In genomic region chr8:94354069-94354531, GRCm38 (mm10) we compare ENCODE assay signal across 13 mouse cellular contexts. TPM values are rescaled to one million over a fixed set of nuclear protein-coding genes. Genes with fewer than 3 reads are reported as not detected.
DNase-seq lines count a peak whose midpoint lies in the region; ATAC-seq and TF ChIP-seq lines count a peak whose summit lies in the region.
"Had no signal": no experiment of that assay in that cellular context is flagged by ENCODE, and none has a peak within 500 bp of the region (broad histone marks: within the 10 kb centered on the region; RNA-seq: fewer than 3 reads in every experiment).

No protein-coding gene starts in this region.

- H3K36me3 ChIP-seq in liver, embryonic 12.5 days = no peaks in the 10 kb centered on the region
- no peaks in the 10 kb centered on the region for H3K36me3 ChIP-seq in intestine, embryonic 16.5 days (ENCODE audit: control insufficient read depth, insufficient read depth, low read length)
- no peaks in the 10 kb centered on the region for H3K36me3 ChIP-seq in liver, embryonic 14.5 days (replicated peaks; ENCODE audit: control insufficient read depth, insufficient read depth, low read depth)
- no peaks in the 10 kb centered on the region for H3K36me3 ChIP-seq in small intestine, adult 2 months (ENCODE audit: control insufficient read depth, insufficient read depth, low read length)
- no peaks in the 10 kb centered on the region for H3K36me3 ChIP-seq in hindbrain, embryonic 16.5 days (ENCODE audit: control insufficient read depth, insufficient read depth, low read length)
- H3K36me3 ChIP-seq: forebrain, embryonic 10.5 days; limb, embryonic 15.5 days had no signal

- no peaks in the 10 kb centered on the region for H3K9me3 ChIP-seq in liver, embryonic 12.5 days (replicated peaks)
- H3K9me3 ChIP-seq in intestine, embryonic 16.5 days (ENCODE audit: control insufficient read depth, low read length) = no peaks in the 10 kb centered on the region
- no peaks in the 10 kb centered on the region for H3K9me3 ChIP-seq in liver, embryonic 14.5 days (ENCODE audit: control insufficient read depth, low read length)
- H3K9me3 ChIP-seq in hindbrain, embryonic 16.5 days (ENCODE audit: control insufficient read depth, low read length) = no peaks in the 10 kb centered on the region
- H3K9me3 ChIP-seq: forebrain, embryonic 10.5 days; limb, embryonic 15.5 days had no signal

- TF ChIP-seq EP300 in liver, embryonic 14.5 days (IDR thresholded peaks at IDR 0.05; ENCODE audit: low read depth) = no peak

- 0 out of 2 replicates have a peak, but pooled peaks have one; percentile 13 for ATAC-seq in liver, embryonic 12.5 days
- ATAC-seq in intestine, embryonic 16.5 days = peak; percentile 91
- peak; percentile 39; the same call in 1 of the 2 replicates for ATAC-seq in liver, embryonic 14.5 days (ENCODE audit: insufficient read depth)
- no peak for ATAC-seq in hindbrain, embryonic 16.5 days
- no peak for ATAC-seq in activated CD4-positive, CD25-positive, alpha-beta regulatory T cell, adult 4 months

- no peak for TF ChIP-seq CTCF in liver, embryonic 14.5 days (IDR thresholded peaks at IDR 0.05; ENCODE audit: low read depth)
- 0 out of 2 replicates have a peak, but pooled peaks have one; percentile 10 for TF ChIP-seq CTCF in small intestine, adult 2 months (IDR thresholded peaks at IDR 0.05; ENCODE audit: extremely low read depth, insufficient read length, insufficient replicate concordance, low read depth, low read length)

- H3K4me3 ChIP-seq in liver, embryonic 12.5 days = no peak overlapping the region
- no peak overlapping the region for H3K4me3 ChIP-seq in intestine, embryonic 16.5 days (ENCODE audit: low read length)
- H3K4me3 ChIP-seq in liver, embryonic 14.5 days (ENCODE audit: insufficient read depth in 1 of 2, low read depth in 2 of 2, low read length in 2 of 2) = no peak overlapping the region
- H3K4me3 ChIP-seq in small intestine, adult 2 months (ENCODE audit: low read depth, low read length) = peak overlapping the region; percentile 14; the same call in 1 of the 2 replicates
- H3K4me3 ChIP-seq in hindbrain, embryonic 16.5 days (ENCODE audit: low read length) = no peak overlapping the region
- H3K4me3 ChIP-seq: forebrain, embryonic 10.5 days; layer of hippocampus, adult 2 months; limb, embryonic 15.5 days; myocyte had no signal

- peak overlapping the region; percentile 55 for H3K27ac ChIP-seq in liver, embryonic 12.5 days
- peak overlapping the region; percentile 84 for H3K27ac ChIP-seq in intestine, embryonic 16.5 days (ENCODE audit: low read length)
- peak overlapping the region; percentile 44 for H3K27ac ChIP-seq in liver, embryonic 14.5 days
- peak overlapping the region; percentile 97 for H3K27ac ChIP-seq in small intestine, adult 2 months (ENCODE audit: insufficient read depth, low read depth, low read length)
- H3K27ac ChIP-seq in hindbrain, embryonic 16.5 days (ENCODE audit: low read depth, low read length) = no peak overlapping the region
- H3K27ac ChIP-seq: forebrain, embryonic 10.5 days; layer of hippocampus, adult 2 months; limb, embryonic 15.5 days had no signal

- WGBS in liver, embryonic 12.5 days (ENCODE audit: insufficient replicate concordance) = 63% methylated on average over 7 of the region's 7 CpGs
- WGBS in intestine, embryonic 16.5 days = 47% methylated on average over 7 of the region's 7 CpGs
- 50% methylated on average over 7 of the region's 7 CpGs for WGBS in liver, embryonic 14.5 days (ENCODE audit: insufficient replicate concordance)
- 23% methylated on average over 7 of the region's 7 CpGs for WGBS in small intestine, adult 2 months
- 86% methylated on average over 7 of the region's 7 CpGs for WGBS in hindbrain, embryonic 16.5 days

- H3K27me3 ChIP-seq in liver, embryonic 12.5 days (replicated peaks) = no peaks in the 10 kb centered on the region; the same call in 1 of the 2 replicates
- H3K27me3 ChIP-seq in intestine, embryonic 16.5 days (replicated peaks; ENCODE audit: control insufficient read depth, insufficient read depth, low read length) = no peaks in the 10 kb centered on the region
- no peaks in the 10 kb centered on the region for H3K27me3 ChIP-seq in liver, embryonic 14.5 days (ENCODE audit: control insufficient read depth, insufficient read depth, low read length)
- no peaks in the 10 kb centered on the region for H3K27me3 ChIP-seq in small intestine, adult 2 months (ENCODE audit: control insufficient read depth, insufficient read depth, low read length)
- H3K27me3 ChIP-seq in hindbrain, embryonic 16.5 days (replicated peaks; ENCODE audit: control insufficient read depth, insufficient read depth, low read length) = no peaks in the 10 kb centered on the region
- H3K27me3 ChIP-seq: limb, embryonic 15.5 days had no signal

- no peak overlapping the region for H3K4me2 ChIP-seq in liver, embryonic 12.5 days
- peak overlapping the region; percentile 10; the same call in 1 of the 2 replicates for H3K4me2 ChIP-seq in intestine, embryonic 16.5 days (ENCODE audit: low read depth, low read length)
- no peak overlapping the region for H3K4me2 ChIP-seq in liver, embryonic 14.5 days (ENCODE audit: low read depth)
- H3K4me2 ChIP-seq in hindbrain, embryonic 16.5 days (ENCODE audit: low read length) = no peak overlapping the region
- H3K4me2 ChIP-seq: limb, embryonic 15.5 days had no signal

- TF ChIP-seq POLR2A in small intestine, adult 2 months (IDR thresholded peaks at IDR 0.05; ENCODE audit: low read depth, low read length) = peak; percentile 55; the same call in 1 of the 2 replicates

- DNase-seq in liver = no peak
- DNase-seq in liver, embryonic 14.5 days (ENCODE audit: low read depth in 3 of 3, low spot score in 3 of 3) = no peak
- no peak for DNase-seq in embryo, embryonic 10 days (ENCODE audit: low spot score)
- DNase-seq: cerebellum, postnatal 14 days had no signal

- no peaks in the 10 kb centered on the region for H3K4me1 ChIP-seq in liver, embryonic 12.5 days
- H3K4me1 ChIP-seq in intestine, embryonic 16.5 days (ENCODE audit: control insufficient read depth, insufficient read depth, low read length) = no peaks in the 10 kb centered on the region; the same call in 1 of the 2 replicates
- H3K4me1 ChIP-seq in liver, embryonic 14.5 days (replicated peaks; ENCODE audit: control insufficient read depth in 2 of 2, insufficient read depth in 2 of 2, low read length in 1 of 2) = peaks cover 0 to 7% of the 10 kb centered on the region in 2 experiments; a peak in 2 of 4 replicates
- H3K4me1 ChIP-seq in small intestine, adult 2 months (ENCODE audit: control insufficient read depth, insufficient read depth, insufficient read length, low read length) = peaks cover 30% of the 10 kb centered on the region; the same call in 1 of the 2 replicates
- H3K4me1 ChIP-seq in hindbrain, embryonic 16.5 days (ENCODE audit: control insufficient read depth, insufficient read depth, low read depth, low read length) = peaks cover 5% of the 10 kb centered on the region; the same call in 1 of the 2 replicates
- H3K4me1 ChIP-seq: forebrain, embryonic 10.5 days had no signal

- no peak overlapping the region for H3K9ac ChIP-seq in liver, embryonic 12.5 days
- H3K9ac ChIP-seq in intestine, embryonic 16.5 days (ENCODE audit: low read depth, low read length) = no peak overlapping the region
- no peak overlapping the region for H3K9ac ChIP-seq in liver, embryonic 14.5 days (replicated peaks)
- H3K9ac ChIP-seq in hindbrain, embryonic 16.5 days (ENCODE audit: low read depth, low read length) = no peak overlapping the region
- H3K9ac ChIP-seq: limb, embryonic 15.5 days had no signal

RNA-seq across cellular contexts. Expression of gene Slc12a3, which starts 25.1 kb away (rescaled TPM):
- polyA plus RNA-seq in liver, embryonic 12.5 days (2016; fragmentation: Nextera tagmentation; extraction: Ambion mirVana) = not detected in 2 replicates
- 0.05 and 0.06 TPM in 2 replicates for polyA plus RNA-seq in intestine, embryonic 16.5 days (2015; fragmentation: Nextera tagmentation; extraction: Ambion mirVana)
- polyA plus RNA-seq in liver, embryonic 14.5 days (2012; rRNA removed) = 0.01 TPM in 1 of 2 replicates, not detected in the other
- polyA plus RNA-seq in liver, embryonic 14.5 days (2014; fragmentation: Nextera tagmentation; extraction: Ambion mirVana) = 0.11 TPM in 1 of 2 replicates, not detected in the other
- polyA plus RNA-seq in small intestine, adult 2 months (2012; rRNA removed) = 0.06 and 0.22 TPM in 2 replicates
- polyA plus RNA-seq in hindbrain, embryonic 16.5 days (2015; fragmentation: Nextera tagmentation; extraction: Ambion mirVana) = 0.11 and 0.21 TPM in 2 replicates
- not detected for polyA plus RNA-seq in activated CD4-positive, CD25-positive, alpha-beta regulatory T cell, adult 4 months (2017; shearing (Covaris generic))
- polyA plus RNA-seq: forebrain, embryonic 10.5 days; limb, embryonic 15.5 days had no signal

RNA-seq across cellular contexts. Expression of gene Herpud1, which starts 32.1 kb away (rescaled TPM):
- polyA plus RNA-seq in liver, embryonic 12.5 days (2016; fragmentation: Nextera tagmentation; extraction: Ambion mirVana) = 76.5 and 84.4 TPM in 2 replicates
- polyA plus RNA-seq in intestine, embryonic 16.5 days (2015; fragmentation: Nextera tagmentation; extraction: Ambion mirVana) = 163 and 188 TPM in 2 replicates
- 41.8 and 46.7 TPM in 2 replicates for polyA plus RNA-seq in liver, embryonic 14.5 days (2012; rRNA removed)
- 83.2 and 86.5 TPM in 2 replicates for polyA plus RNA-seq in liver, embryonic 14.5 days (2014; fragmentation: Nextera tagmentation; extraction: Ambion mirVana)
- polyA plus RNA-seq in small intestine, adult 2 months (2012; rRNA removed) = 302 and 331 TPM in 2 replicates
- polyA plus RNA-seq in hindbrain, embryonic 16.5 days (2015; fragmentation: Nextera tagmentation; extraction: Ambion mirVana) = 71.3 and 77.9 TPM in 2 replicates
- 100 to 1,000 TPM in 1 of 2 experiments, 10 to 100 TPM in 1; 99.9 to 115 TPM for polyA plus RNA-seq in activated CD4-positive, CD25-positive, alpha-beta regulatory T cell, adult 4 months (2017; shearing (Covaris generic))

Comparison
In these comparisons a context has a peak if more than half of its experiments do, and no peak if none do; other contexts are left out.
1. ATAC-seq: peak in liver, embryonic 12.5 days (single experiment), intestine, embryonic 16.5 days (single experiment) and liver, embryonic 14.5 days (single experiment); none in hindbrain, embryonic 16.5 days (single experiment) and activated CD4-positive, CD25-positive, alpha-beta regulatory T cell, adult 4 months (single experiment).